Mouse (Mus musculus) brain, embryonic 14.5 days (tissue): ENCODE measurements at regions not wholly inside any gene's neighbourhood (a gene's known extent, or its start where the extent isn't known, plus 50 kb on each side); places are given as distances from the start of the nearest gene placed in this dataset.

Experiments
- CTCF ChIP-seq: fragments of 200-500 bp; IDR thresholded peaks from 2 replicates; pipeline ENCODE4 v1.5.1; 2012; ENCODE audit warnings: inconsistent platforms, mild to moderate bottlenecking, moderate library complexity, borderline replicate concordance; ENCODE audit not compliant: insufficient read depth, insufficient read length; ENCODE audit errors: extremely low read depth
- POLR2A ChIP-seq: fragments of 200-500 bp; IDR thresholded peaks from 2 replicates; pipeline ENCODE4 v1.6.1; 2012; ENCODE audit warnings: mild to moderate bottlenecking, inconsistent platforms, borderline replicate concordance; ENCODE audit not compliant: poor library complexity, insufficient read depth, insufficient read length, severe bottlenecking; ENCODE audit errors: extremely low read depth

DNA sequence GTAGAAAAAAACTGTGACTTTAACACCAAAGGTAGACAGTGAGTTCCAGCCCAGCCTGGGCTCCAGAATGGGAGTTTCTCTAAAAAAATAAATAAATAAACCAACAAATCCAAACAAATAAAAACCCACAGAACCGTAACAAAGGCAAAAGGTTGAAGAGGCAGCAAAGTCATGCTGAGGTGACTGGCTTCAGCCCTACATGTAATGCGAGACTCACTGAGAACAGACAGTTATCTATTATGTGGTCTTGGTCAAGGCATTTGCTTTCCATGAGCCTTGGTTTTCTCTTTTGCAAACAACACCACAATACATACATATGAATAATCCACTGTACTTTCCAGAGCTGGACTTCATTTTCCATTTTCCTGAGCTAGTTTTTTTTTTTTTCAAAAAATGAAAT lies 516.6 kb upstream of the Adam5 start:
- TF ChIP-seq POLR2A (no peak), CTCF (no peak)
